Mouse (Mus musculus) spleen, postnatal 4 days (tissue): ENCODE results near the gene Upk3a.
A peak's percentile ranks its signal among the peaks of the same experiment; 100 is the strongest.
"Not testable (repeated sequence)": the region's sequence is repeated elsewhere in the genome, so short reads cannot be mapped to it uniquely, and the experiment has no call there.

Experiments
- DNase-seq, 2 experiments: peaks; one replicate each; pipeline ENCODE4 v3.0.0; 2022; ENCODE audit warnings: low spot score in 2 of 2

Gene Upk3a

DNA sequence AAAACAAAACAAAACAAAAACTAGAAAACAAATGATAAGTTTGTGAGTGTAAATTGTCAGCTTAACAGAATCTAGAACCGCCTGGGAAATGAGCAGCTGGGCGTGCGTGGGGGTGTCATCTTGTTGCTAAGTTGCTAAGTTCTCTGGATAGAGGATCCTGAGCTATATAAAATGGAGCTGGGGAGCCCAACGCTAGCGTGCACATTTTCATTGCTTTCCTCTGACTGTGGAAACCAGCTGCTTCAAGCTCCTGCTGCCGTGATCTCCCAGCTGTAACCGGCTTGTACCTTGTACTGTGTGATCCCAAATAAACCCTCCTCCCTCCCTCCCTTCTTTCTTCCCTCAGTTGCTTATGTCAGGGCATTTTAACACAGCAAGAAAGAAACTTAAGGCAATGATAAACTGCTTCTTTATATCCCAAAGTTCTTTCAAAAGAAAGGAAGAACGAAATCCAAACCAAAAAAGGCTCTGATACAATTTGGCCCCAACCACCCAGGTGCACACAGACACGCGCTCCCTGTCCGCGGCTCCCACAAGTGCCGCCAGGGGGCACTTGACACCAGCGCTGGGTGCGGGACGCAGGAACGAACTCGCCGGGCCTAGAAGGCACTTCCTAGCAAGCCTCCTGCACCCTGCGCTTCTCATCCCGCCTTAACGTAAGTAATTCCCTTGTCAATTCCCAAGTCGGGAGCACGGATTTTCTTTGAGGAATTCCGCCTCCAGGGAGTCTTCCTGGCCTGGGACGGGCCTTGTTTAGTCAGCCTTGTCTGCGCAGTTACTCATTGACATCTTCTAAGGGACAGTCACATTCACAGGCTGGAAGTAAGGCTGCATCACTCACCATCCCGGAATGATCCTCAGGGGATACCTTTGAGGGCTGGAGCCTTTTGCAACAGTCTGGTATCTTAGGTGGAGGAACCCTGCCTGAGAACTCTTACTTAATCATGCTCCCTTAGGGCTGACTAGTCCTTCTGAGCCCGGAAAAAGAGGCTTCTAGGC, 15.7 kb upstream of the Upk3a start:
- peak; percentile 72 to 91 for DNase-seq

DNA sequence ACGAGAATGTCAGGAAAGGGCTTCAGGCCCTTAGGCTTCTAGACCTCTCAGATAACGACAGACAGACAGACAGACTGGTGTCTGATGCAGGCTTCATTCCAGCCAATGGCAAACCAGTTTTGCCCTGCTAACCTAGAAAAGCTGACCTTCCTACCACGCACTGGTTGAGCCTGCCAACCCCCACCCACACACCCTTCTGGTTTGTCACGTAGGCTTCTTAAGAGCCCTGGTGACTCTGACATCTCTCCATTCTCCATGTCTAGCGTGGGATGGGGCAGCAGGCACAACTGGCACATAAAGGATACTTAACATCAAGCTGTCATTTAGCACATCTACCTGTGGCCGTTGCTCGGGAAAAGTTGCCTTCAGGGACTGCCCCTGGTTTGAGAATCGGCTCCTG, 7.3 kb upstream of the Upk3a start:
- DNase-seq: no peak

DNA sequence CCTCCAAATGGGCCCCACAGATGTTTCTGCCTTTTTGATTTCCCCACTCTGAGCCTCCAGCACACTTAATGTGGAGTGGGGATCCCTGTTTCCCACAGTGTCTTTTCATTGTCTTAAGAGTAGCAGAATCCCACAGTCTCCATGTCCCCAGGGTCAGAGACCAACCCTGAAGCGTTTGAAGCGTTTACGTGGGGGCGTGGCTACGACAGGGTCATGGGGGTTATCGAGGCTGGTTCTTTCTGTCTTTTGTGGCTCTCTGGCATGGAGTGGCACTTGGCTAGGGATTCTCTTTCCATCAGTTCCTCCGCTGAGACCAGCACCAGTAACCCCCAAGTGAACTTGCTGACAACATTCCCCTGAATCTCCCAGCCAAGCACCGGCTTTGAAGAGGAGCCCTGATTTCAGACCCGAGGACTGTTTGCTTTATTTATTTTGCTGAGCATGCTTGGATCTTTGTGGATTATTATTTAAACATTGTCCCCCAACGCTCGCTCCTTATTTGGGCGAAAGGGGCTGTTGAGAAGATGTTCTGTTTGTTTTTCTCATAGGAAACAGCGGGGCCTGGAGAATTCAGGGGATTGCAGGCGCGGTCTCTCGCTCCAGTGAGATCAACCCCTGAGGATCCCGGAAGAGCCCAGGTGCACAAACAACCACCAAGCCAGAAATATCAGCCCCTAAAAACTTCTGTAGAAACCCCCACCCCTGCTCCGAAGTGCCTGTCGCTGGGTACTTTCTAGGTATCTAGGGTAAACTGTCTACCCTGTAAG, 4.9 kb upstream of the Upk3a start:
- DNase-seq: no peak

DNA sequence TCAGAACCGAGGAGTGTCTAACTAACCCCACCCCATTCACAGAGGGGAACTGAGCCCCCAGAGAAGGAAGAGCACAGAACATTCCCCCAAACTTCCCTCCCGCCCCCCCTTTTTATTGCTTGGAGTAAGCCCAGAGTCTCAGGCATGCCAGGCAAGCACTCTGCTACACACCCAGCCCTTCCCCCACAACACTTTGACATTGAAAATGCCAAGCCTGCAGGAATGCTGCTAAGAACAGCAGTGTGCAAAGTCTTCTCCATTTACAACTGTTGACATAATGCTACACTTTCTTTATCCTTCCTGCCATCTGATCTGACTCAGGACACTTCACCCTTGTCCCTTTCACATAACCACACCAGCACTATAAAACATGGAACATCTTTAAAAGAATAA, 4.3 kb upstream of the Upk3a start:
- DNase-seq: no peak

DNA sequence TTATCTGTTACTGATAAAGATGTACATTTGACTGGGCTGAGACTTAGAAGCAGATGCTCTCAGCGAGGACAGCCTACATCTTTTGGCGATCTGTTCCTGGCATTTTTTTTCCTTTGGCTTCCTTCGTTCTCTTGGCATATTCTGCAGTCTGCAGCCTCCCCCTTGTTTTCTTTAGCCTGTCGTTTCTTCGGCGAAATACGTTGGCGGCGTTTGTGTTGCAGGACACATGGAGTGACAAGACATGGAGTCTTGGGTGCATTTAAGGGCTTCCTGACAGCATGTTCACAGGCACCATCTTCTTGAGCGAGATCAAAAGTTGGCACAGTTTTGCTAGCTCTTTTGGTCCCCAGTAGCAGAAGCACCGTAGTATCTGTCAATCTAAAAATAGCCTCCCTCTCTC, 1.2 kb upstream of the Upk3a start:
- DNase-seq: no peak

DNA sequence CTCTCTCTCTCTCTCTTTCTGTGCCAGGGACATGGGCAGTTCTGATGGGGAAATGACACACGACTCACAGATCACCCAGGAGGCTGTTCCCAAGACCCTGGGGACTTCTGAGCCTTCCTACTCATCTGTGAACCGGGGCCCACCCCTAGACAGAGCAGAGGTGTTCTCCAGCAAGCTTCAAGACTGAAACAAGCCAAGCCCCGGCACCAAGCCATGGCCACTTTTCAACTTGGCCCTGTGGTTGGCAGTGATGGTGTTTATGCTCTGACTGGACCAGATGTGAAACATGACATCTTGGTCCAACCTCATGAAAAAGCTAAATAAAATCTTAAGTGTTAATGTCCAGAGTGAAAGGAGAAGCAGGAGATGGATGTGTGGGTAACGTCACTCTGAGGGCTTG, 5.3 kb downstream of the Upk3a start:
- DNase-seq: no peak

DNA sequence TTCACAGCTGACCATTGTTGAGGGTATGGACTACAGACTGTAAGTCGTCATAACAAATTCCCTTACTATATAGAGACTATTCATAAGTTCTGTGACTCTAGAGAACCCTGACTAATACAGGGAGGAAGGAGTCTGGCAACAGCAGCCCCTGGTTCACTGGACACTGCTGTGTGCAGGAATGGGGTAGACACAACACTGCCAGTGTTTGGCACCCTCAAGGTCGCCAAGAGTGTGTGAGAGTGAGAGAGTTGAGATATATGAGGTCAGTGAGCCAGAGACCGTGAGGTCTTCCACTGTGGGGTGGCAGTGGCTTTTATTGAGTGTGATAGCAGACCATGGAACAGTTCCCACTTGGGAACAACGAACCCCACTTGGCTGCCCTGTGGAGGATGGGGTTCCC, 9.3 kb downstream of the Upk3a start:
- no peak for DNase-seq

DNA sequence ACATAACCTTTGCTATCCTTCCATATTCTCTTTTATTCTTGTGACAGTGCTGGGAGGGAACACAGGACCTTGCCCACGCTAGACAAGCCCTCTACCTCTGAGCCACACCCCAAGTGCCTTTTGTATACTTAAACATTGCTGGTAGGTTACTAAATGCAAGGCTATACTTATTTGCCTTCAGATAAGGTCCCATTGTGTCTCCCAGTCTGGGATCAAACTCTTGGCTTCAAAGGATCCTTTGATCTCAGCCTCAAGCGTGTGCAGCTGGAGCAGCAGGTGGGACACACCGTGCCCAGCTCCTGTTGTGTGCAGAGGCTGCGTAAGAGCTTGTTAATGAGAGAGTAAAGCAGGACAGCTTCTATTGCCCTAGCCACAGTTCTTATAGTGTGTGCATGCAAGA, 10.8 kb downstream of the Upk3a start:
- DNase-seq: no peak

DNA sequence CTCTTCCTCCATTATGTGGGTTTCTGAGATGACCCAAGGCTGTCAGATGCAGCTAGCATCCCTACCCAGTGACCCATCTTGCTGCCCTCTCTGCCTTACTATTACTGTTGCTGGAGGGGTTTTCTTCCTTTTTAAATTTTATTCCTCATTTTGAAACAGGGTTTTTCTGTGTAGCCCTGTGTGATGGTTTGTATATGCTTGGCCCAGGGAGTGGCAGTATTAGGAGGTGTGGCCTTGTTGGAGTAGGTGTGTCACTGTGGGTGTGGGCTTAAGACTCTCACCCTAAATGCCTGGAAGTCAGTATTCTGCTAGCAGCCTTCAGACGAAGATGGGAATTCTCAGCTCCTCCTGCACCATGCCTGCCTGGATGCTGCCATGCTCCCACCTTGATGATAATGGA, 11.7 kb downstream of the Upk3a start, which contains the start of gene Fam118a:
Gene Fam118a, plus strand, starts transcription at position 301 of the 400 bp plus-strand sequence.
- DNase-seq: not testable (repeated sequence)

DNA sequence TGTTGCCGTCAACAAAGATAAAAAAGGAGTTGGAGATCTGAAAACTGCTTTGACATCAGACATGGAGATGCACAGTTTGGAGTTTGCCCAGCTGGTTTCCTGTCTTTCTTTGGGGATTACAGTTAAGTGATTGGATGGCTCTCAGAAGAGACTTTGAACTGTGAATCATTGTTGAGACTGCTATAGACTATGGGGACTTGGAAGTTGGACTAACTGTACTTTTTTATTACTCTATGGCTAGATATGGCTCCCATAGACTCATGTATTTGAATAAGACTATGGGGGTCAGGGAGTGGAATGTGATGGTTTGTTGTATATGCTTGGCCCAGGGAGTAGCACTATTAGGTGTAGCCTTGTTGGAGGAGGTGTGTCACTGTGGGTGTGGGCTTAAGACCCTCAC, 13.7 kb downstream of the Upk3a start:
- DNase-seq: not testable (repeated sequence)

DNA sequence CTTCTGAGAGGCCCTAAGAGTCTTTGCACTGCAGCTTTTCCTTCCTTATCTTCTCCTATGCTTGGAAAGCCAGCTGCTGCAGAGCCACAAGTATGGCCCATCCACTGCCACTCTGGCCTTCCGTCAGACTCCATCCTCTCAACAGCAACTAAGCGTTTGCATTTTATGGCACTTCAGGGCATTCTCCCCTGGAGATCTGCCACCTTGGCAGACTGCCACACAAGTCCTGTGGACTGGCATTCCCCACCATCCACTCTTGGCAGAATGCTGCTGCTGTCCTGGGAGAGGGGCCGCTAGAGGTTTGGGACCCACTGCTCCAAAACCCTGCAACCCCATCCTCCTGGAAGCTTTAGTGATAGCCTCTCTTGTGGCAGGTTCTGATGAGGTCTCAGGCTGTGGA, 14.9 kb downstream of the Upk3a start:
- DNase-seq: no peak

DNA sequence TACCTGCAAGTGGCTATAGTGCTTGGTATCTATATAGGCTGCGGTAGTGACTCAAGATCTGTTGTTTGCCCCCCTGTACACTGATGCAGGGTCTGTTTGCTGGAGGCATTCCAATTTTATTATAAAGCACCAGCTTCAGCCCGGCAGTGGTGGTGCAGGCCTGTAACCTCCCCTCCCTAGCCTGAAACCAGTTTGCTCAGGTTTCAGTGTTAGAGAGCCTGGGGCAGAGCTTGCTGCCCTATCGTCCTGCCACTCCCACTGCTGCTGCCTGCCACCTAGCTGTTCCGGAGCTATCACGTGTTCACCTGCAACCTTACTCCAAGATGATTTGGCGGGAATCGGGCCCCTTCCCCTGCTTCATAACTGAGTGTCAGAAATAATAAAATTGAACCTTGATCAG, 17.0 kb downstream of the Upk3a start:
- not testable (repeated sequence) for DNase-seq

DNA sequence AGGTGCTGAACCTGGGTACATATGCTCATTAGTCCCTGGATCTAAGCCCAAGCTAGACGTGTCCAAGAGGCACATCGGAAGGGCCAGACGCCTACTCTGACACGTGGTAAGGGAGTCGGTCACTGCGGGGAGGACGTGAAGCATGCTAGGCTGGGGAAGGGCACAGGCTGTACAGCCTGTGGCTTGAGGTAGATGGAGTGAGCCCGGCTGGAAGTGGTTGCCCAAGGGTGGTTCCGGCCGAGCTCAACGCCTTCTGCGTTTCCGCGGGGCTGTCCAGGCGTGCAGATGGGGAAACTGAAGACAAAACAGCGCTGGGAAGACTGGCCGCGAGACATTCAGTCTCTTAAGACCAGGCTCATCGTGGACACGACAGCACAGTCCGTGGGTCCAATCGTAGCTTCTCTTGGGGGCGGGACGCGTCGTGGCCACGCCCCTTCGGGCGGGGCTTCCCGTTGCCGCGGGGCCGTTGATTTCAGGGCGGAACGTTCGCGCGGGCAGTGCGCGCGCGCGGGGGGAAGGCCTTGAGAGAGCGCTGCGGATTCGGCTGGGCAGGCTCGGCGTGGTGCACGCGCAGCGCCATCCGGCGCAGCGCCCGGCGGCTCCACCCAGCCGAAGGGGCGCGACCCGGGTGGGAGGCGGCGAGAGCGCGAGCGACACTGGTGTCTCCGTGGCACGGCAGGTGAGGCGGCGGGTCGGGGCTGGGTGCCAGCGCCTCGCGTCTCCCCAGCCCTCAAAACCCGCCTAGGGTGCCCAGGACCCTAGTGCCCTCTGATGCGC, 19.8 kb downstream of the Upk3a start:
- DNase-seq: peak; percentile 97 to 99

DNA sequence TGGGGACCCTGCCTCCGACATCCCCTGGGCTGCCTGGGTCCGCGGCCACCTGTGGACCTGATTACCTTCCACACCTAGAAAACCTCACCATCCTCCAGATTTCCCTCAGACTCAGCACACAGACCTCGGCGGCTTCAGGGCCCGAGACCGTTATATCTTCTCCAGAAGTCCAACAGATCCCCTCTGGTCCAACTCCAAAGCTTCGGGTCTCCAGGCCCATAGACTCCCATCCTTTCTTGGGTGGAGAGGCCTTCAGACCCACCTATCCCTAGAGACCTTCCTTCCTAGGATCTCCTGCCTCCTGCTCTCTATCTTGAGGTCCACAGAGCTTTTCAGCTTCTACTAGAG, 20.4 kb downstream of the Upk3a start:
- DNase-seq: no peak

DNA sequence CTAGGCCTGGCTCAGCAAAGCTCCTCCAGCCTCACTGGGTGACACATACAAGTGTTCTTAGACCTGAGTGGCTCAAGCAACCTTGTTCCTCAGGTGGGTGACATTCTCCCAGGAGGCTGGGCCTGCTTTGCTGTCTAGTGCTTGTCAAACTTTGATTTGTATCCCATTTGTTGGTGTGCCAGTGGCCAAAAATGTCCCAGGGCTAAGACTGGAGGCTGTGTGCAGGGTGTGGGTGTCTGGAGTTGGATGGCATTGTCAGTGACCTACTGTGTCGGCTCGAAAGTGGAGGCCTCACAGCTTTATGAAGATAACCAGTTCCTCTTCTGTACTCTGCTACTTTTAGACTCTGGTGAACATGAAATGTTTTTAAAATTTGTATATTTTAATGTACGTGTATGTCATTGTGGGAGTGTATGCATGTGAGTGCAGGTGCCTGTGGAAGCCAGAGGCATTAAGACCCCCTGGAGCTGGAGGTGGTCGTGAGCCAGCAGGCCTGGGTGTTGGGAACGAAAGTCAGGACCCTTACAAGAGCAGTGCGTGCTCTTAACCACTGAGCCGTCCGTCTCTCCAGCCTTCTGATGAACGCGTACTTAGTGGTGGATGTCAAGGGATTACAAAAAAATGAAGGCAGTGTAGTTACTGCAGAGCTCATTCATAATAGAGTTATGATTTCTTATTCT, 24.7 kb downstream of the Upk3a start:
- DNase-seq: no peak

DNA sequence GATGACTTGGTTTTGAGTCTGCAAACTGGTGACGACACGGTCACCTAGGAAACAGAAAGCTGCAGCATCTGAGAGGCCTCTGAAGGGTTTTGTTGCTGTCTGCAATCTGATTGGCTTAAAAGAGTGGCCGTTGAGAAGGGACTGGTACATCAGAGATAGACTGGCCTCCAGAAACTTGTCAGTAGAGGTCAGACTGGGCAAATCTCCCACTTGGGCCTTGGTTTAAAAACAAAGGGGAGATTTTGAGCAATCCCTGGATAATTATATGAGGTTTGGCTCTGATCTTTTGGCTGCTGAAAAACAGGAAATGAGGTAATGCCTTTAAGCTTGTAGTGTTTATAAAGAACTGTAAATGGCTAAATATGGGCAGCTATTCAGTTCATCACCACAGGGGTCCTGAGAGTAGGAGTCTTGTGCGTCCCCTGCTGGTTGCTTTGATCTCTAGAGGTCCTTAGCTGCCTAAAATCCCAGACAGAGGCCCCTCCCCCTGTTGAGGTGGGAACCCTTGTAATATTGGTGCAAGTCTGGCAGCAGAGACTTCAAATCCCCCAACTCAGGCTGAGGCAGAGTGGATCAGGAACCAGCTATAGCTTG, 25.5 kb downstream of the Upk3a start:
- DNase-seq: peak; percentile 64 to 76

DNA sequence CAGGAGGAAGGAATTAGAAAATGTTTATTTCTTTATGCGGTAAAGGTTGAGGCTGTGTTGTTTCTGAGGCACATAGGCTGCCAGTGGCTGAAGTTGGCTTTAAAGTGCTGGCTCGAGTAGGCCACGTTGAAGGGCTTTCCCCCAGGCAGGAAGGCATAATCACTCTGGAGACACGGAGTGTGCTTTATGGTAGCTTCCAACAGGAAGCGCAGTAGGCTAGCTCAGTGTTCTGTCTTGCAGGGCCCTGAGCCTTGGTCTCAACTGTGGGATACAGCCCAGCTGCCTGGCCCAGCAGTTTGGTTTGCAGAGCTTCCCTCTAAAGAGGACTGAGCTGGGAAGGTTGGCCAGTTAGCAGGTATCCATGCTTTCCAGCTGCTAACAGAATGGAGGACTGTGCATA, 26.2 kb downstream of the Upk3a start:
- DNase-seq: no peak

DNA sequence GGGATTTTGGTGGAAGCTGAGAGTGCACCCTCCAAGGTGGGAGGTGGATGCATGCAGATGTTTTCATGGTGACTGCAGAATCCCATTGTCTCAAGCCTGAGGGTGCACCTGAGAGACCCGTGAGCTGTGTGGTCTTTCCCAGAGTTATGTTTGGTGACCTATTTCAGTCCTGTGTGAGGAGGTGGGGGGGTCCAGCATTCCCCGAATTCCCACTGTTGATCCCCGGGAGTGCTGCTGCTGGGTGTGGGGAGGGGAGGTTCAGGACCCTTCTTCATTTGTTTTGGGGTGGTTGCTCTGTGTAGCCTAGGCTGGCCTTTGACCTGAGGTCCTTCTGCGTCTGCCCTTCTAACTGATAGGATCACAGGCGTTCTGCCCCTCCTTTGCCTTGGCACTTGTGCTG, 26.8 kb downstream of the Upk3a start:
- DNase-seq: no peak

DNA sequence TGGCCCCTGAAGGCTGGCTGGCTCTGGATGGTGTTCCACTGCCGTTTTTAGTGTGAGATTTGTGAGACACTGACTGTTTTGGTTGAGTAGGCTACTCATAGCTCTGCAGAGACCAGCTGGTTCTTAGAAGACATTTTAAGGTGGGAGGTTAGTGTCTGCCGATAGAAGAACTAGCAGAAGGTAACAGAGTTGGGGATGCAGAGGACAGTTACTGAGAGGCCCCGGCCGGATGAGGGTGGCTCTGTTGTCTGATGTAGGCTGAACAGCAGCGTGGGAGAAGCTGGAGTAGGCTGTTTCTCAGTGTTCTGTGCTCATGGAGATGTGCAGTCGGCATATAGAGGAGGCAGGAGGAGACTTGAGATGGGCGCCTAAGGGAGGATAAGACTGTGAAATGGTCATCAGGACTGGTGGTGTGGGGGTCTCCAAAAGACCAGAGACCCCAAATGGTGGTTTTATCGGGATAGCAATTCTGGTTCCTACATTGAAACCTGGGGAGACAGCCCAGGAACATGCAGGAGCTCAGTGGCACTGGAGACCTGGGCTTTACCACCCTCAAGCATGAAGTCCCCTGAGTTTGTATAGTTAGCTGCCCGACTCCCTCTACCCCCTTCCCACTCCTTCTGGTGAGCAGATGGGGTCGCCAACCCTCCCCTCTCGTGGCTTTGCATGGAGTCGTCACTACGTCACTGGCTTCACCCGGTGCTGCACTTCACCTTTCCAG, 29.4 kb downstream of the Upk3a start:
- no peak for DNase-seq

DNA sequence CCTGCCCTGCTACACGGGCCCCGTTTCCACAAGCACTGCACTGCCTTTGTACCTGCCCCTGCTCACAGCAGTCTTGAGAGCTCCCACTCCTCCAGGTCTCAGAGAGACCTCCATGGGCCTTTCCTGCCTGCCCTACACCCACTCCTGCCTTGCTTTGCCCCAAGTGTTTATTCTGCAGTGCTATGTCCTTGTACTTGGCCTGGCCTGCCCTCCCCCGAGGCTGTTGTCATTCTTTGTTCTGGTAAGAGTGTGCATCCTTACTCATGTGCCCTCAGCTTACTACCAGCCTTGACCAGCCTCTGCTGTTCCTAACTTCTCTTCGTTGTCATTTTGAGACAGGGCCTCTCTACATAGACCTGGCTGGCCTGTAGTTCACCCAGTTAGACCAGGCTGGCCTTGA, 30.9 kb downstream of the Upk3a start:
- DNase-seq: no peak

DNA sequence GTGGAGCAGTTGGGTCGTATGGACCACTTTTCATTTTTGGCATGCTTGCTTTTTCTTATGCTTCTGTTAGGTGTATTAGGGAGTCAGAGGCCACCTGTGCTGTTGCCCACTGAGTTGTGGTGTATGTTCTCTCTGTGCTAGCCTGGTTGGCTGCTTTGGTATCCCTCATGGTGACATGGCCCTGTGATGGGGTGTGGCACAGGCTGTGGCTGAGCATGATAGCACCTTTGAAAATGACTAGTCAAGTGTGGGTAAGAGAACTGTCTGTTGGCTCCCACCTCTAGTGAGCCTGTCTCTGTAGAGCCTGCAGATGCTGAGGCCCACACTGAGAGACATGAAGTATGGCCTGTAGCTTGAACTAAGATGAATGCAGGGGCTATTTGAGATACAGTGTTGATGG, 32.8 kb downstream of the Upk3a start:
- no peak for DNase-seq
